Mouse (Mus musculus): ENCODE measurements around the gene Iqcd. TPM values are rescaled to one million over a fixed set of nuclear protein-coding genes. Genes with fewer than 3 reads are reported as not detected.

Iqcd gene
- total RNA-seq, 2 experiments from 2014 or later: 0.15 TPM; not detected in 1

GRCm38 (mm10) chr5:120649938-120650337, 61.1 kb downstream of the Iqcd start:
- no peak for DNase-seq
- intact Hi-C loops (cut with DNase I): no loop called here

GRCm38 (mm10) chr5:120651230-120651629, 62.4 kb downstream of the Iqcd start:
- intact Hi-C loops (cut with DNase I): no loop called here
- no peak for DNase-seq

- no peak for DNase-seq
- intact Hi-C loops (cut with DNase I): no loop called here
These were observed 64.3 kb downstream of the Iqcd start for GRCm38 (mm10) chr5:120652915-120653701.

DNA sequence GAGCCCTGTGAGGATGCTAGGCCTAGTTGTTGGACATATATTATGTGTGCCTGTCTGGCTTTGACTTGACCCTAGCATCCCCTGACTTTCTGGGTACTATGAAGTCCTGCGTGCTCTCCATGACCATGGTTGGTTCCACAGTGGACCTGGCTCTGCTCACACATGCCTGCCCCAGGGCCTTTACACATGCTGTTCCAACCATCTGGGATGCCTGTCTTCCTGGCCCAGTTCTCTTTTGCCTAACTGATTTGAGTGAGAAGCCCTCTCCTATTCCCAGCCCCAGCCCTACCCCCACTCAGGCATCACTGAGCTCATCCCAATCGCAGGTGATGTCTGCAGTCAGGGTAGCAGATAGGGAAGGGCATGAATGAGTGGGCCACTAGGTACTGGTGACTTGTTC, 65.1 kb downstream of the Iqcd start:
- no peak for DNase-seq
- intact Hi-C loops (cut with DNase I): no loop called here

GRCm38 (mm10) chr5:120656281-120656751, 67.5 kb downstream of the Iqcd start:
- intact Hi-C loops (cut with DNase I): no loop called here
- DNase-seq: no peak

Other genes starting within 250 kb of the Iqcd start
- gene Lhx5, start 157.3 kb upstream of the Iqcd start, total RNA-seq (2021): not detected
- gene Sdsl, start 116.2 kb upstream of the Iqcd start, total RNA-seq (2021): under 1 TPM; 0.59 to 0.77 TPM
- under 1 TPM in 1 of 2 experiments, not detected in 1; 0.20 TPM for gene Sds, start 112.5 kb upstream of the Iqcd start, total RNA-seq (2021)
- 10 to 100 TPM; 28.0 to 41.3 TPM for gene Plbd2, start 85.4 kb upstream of the Iqcd start, total RNA-seq (2021)
- gene Slc8b1, start 77.8 kb upstream of the Iqcd start, total RNA-seq (2021): 1 to 10 TPM; 7.9 to 9.7 TPM
- gene Tpcn1, start 343 bp upstream of the Iqcd start, total RNA-seq (2021): 10 to 100 TPM; 35.2 to 44.6 TPM
- gene Rita1, start 23.6 kb downstream of the Iqcd start, total RNA-seq (2021): 1 to 10 TPM; 5.6 to 6.8 TPM
- 10 to 100 TPM; 15.8 to 17.7 TPM for gene Ddx54, start 23.7 kb downstream of the Iqcd start, total RNA-seq (2021)
- gene Cfap73, start 45.2 kb downstream of the Iqcd start, total RNA-seq (2021): not detected
- gene Rasal1, start 59.8 kb downstream of the Iqcd start, total RNA-seq (2021): not detected
- gene Dtx1, start 122.9 kb downstream of the Iqcd start, total RNA-seq (2021): under 1 TPM; 0.38 to 0.91 TPM
- under 1 TPM; 0.18 to 0.37 TPM for gene Oas2, start 160.8 kb downstream of the Iqcd start, total RNA-seq (2021)
- not detected for gene Oas3, start 188.6 kb downstream of the Iqcd start, total RNA-seq (2021)
- gene Oas1e, start 206.5 kb downstream of the Iqcd start, total RNA-seq (2021): not detected
- under 1 TPM; 0.15 to 0.30 TPM for gene Oas1c, start 223.5 kb downstream of the Iqcd start, total RNA-seq (2021)

All from gastrocnemius, postnatal 36 days (tissue).